Mouse (Mus musculus) embryonic facial prominence, embryonic 14.5 days (tissue): ENCODE data around the gene Tubgcp4. TPM values are rescaled to one million over a fixed set of nuclear protein-coding genes. Genes with fewer than 3 reads are reported as not detected.
"Not testable (repeated sequence)": the region's sequence is repeated elsewhere in the genome, so short reads cannot be mapped to it uniquely, and the experiment has no call there.

Experiments used
- ATAC-seq: fragments of 200-750 bp; cut with Nextera tagmentation; 2 replicates; pipeline ENCODE4 v1.8.0; 2017; ENCODE audit warnings: low read depth, moderate number of reproducible peaks, moderate TSS enrichment
- DNase-seq: peaks from one replicate; pipeline ENCODE4 v3.0.0-alpha.2; 2015; ENCODE audit warnings: low spot score
- H3K27ac ChIP-seq: fragments of 300-500 bp; sonication (generic); replicated peaks from 2 replicates; pipeline ENCODE4 v1.5.1; 2014; ENCODE audit warnings: low read depth, mild to moderate bottlenecking, low read length, moderate library complexity
- H3K27me3 ChIP-seq: fragments of 300-500 bp; sonication (generic); replicated peaks from 2 replicates; pipeline ENCODE4 v1.6.1; 2014; ENCODE audit warnings: low read length; ENCODE audit not compliant: control insufficient read depth, insufficient read depth
- H3K36me3 ChIP-seq: fragments of 300-500 bp; sonication (generic); 2 replicates; pipeline ENCODE4 v1.6.1; 2014; ENCODE audit warnings: low read length, mixed read lengths; ENCODE audit not compliant: control insufficient read depth, insufficient read depth
- H3K4me1 ChIP-seq: fragments of 300-500 bp; sonication (generic); 2 replicates; pipeline ENCODE4 v1.6.1; 2014; ENCODE audit warnings: antibody characterized with exemption, low read length; ENCODE audit not compliant: control insufficient read depth, insufficient read depth
- H3K4me2 ChIP-seq: fragments of 300-500 bp; sonication (generic); 2 replicates; pipeline ENCODE4 v1.6.1; 2014; ENCODE audit warnings: low read depth, mild to moderate bottlenecking, low read length, moderate library complexity, mixed read lengths
- H3K4me3 ChIP-seq: fragments of 300-500 bp; sonication (generic); 2 replicates; pipeline ENCODE4 v1.5.1; 2014; ENCODE audit warnings: low read depth, mild to moderate bottlenecking, low read length
- H3K9ac ChIP-seq: fragments of 300-500 bp; sonication (generic); 2 replicates; pipeline ENCODE4 v1.6.1; 2014; ENCODE audit warnings: low read depth, mild to moderate bottlenecking, low read length, moderate library complexity, mixed read lengths
- H3K9me3 ChIP-seq: fragments of 300-500 bp; sonication (generic); 2 replicates; pipeline ENCODE4 v1.6.1; 2016; ENCODE audit warnings: low read length; ENCODE audit not compliant: control insufficient read depth
- WGBS: fragments of 180-500 bp; shearing (Covaris S2); extraction: QIAGEN DNeasy Blood & Tissue Kit; methylation state at CpG from one replicate; pipeline ENCODE4 v1.1.7; 2014; 5-methylcytosine and 5-hydroxymethylcytosine counted together
- polyA plus RNA-seq: library from polyadenylated mRNA; unstranded; fragments of >200 nt; fragmentation: Nextera tagmentation; extraction: Ambion mirVana; gene quantifications from 2 replicates; pipeline ENCODE4 v1.2.1, GENCODE M21; 2014

Tubgcp4 gene
- polyA plus RNA-seq = 39.5 and 41.6 TPM in 2 replicates

DNA sequence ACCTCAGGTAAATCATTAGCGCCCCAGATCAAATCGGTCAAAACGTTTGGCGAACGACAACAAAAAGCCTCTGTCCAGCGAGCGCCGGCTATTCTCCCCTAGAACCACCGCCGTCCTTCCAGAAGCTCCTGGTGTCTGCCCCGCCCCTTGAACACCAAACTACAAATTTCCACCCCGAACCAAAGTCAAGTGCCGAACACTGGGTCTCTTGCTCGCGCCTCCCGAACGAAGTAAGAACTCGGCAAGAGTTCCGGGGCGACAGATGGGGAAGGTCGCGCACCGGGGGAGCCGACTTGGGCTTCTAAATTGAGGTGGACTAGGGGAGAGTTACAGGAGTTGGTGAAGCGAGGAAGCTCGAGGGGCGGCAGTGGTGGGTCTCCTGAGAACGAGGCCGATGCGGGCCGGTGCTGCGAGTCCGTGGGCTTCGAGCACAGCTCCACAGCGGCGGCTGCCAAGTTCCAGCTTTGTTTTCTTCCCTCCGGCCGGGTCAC, at the start of gene Tubgcp4:
Gene Tubgcp4 (plus strand): TSS at position 174 of the 491 bp plus-strand sequence.
- Histone ChIP-seq H3K36me3 (peaks cover 36% of the 10 kb centered on the region), H3K27me3 (no peaks in the 10 kb centered on the region), H3K4me2 (peak within 1 kb of the TSS; percentile 78), H3K27ac (peak within 1 kb of the TSS; percentile 81), H3K9ac (peak within 1 kb of the TSS; percentile 86), H3K4me1 (peaks cover 19% of the 10 kb centered on the region), H3K4me3 (peak within 1 kb of the TSS; percentile 87), H3K9me3 (no peaks in the 10 kb centered on the region)
- WGBS = under 1% methylated on average over 34 of the region's 38 CpGs
- ATAC-seq (peak; percentile 43), DNase-seq (peak; percentile 44)

DNA sequence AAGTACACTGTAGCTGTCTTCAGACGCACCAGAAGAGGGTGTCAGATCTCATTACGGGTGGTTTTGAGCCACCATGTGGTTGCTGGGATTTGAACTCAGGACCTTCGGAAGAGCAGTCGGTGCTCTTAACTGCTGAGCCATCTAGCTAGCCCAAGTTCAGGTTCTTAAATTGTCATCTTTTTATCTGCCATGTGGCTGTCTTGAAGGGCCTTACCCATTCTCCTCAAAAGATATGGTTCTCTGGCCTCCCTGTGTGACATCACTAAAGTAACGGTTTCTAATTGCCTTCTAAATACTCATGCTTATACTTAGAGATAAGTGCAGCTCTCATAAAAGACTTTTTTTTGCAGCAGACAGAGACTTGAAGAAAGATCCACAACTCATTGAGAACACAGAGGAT, 44.2 kb upstream of the Tubgcp4 start:
- not testable (repeated sequence) for H3K4me2 ChIP-seq, H3K9me3 ChIP-seq, H3K4me1 ChIP-seq, H3K4me3 ChIP-seq, H3K36me3 ChIP-seq, DNase-seq, ATAC-seq, H3K9ac ChIP-seq, H3K27me3 ChIP-seq, H3K27ac ChIP-seq
- WGBS = 90% methylated on average over 5 of the region's 5 CpGs

DNA sequence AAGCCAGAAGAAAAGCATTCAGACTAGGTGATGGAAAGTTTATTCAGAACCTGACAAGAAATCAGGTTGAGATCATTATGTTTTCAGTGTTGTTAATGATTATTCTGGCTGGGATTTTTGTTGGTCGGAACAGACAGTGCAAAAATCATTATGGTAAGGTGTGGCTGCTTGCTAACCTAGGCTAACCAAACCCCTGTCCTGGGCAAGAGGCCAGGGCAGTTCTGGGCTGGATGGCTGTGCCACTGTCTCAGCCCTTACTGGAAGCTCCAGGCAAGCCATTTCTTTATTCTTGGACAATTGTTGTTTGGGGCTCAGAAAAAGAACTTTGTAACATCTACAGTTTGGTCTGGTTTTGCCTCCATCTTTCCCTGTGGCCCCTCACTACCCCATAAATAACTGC, 42.9 kb upstream of the Tubgcp4 start:
- WGBS = 67% methylated on average over 1 of the region's 1 CpGs
- ATAC-seq = no peak
- no peaks in the 10 kb centered on the region for H3K27me3 ChIP-seq

DNA sequence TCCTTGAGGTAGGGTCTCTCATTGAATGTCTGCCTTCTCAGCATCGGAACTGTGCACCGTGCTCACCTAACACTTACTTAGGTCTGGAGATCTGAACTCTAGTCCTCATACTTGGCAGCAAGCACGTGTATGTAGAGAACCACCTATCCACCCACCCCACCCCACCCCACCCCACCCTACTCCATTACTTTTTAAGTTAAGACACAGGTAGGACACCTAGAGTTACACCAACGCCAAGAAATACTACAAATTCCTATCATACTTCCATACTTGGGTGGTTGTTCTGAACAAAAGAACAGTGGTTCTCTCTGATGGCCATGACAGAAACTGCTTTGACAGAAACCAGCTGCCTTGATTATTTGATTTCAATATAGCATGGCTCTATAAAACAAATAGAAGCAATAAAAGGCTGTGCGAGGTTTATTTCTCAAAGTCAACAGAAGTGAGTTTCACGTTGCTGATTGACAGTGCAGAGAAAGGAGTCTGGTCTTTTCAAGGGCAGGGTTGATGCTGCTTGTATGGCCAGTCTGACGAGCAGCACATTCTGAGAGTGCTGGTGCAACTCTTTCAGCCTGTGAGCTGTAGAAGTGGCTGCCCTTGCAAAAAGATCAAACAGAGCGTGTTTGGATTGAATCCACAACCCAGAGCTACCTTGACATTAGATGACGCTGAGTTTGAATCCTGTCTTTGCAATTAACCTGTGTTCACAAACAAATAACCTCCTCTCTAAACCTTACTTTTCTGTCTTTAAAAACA, 41.4 kb upstream of the Tubgcp4 start:
- ATAC-seq (no peak; the same call in 1 of the 2 replicates), DNase-seq (peak; percentile 10)
- Histone ChIP-seq H3K9ac (no peak overlapping the region), H3K4me1 (no peaks in the 10 kb centered on the region), H3K36me3 (no peaks in the 10 kb centered on the region), H3K9me3 (no peaks in the 10 kb centered on the region), H3K4me3 (no peak overlapping the region), H3K27ac (no peak overlapping the region), H3K4me2 (no peak overlapping the region), H3K27me3 (no peaks in the 10 kb centered on the region)
- WGBS = 62% methylated on average over 9 of the region's 9 CpGs

More for the DNA sequence above, 42.9 kb upstream of the Tubgcp4 start:
- Histone ChIP-seq H3K36me3 (no peaks in the 10 kb centered on the region), H3K9ac (no peak overlapping the region), H3K4me2 (no peak overlapping the region), H3K4me3 (no peak overlapping the region), H3K27ac (no peak overlapping the region), H3K4me1 (no peaks in the 10 kb centered on the region), H3K9me3 (no peaks in the 10 kb centered on the region)
- DNase-seq = no peak

DNA sequence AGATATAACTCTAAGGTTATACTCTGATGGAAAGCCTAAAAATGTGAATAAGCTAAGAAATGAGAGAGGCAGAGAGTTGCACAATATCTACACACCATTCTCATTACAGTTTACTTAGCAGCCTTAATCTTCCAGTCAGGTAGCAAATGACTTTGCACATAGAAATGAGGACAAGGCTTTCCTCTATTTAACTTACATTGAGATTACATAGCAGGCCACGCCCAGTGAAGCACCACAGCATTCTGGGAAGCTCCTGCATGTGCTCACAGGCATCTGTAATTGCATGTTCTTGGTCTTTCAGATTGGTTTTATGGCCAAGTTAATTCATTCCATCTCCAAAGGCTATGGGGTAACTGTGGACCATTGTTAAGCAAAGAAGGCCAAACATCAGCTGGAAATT, 37.6 kb upstream of the Tubgcp4 start:
- Histone ChIP-seq H3K9me3 (no peaks in the 10 kb centered on the region), H3K27ac (no peak overlapping the region), H3K36me3 (peaks cover 5% of the 10 kb centered on the region; the same call in 1 of the 2 replicates), H3K4me1 (no peaks in the 10 kb centered on the region; the same call in 1 of the 2 replicates), H3K9ac (no peak overlapping the region), H3K27me3 (no peaks in the 10 kb centered on the region), H3K4me2 (no peak overlapping the region), H3K4me3 (no peak overlapping the region)
- no peak for DNase-seq
- 90% methylated on average over 1 of the region's 1 CpGs for WGBS
- ATAC-seq = no peak

DNA sequence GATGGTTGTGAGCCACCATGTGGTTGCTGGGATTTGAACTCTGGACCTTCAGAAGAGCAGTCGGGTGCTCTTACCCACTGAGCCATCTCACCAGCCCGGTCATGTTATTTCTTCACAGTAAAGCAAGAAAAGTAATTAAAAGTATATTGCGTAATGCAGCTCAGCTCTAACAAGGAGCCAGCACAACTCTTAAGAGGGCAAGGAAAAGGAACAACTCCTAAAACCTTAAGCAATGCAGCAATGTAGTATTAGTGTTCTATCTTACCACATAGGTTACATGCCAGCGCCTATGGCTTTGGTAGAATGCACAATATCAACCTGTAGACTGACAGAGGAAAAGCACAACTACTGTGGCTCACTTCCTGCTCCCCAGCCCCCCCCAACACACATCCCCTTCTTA, 33.1 kb upstream of the Tubgcp4 start:
- over 99% methylated on average over 4 of the region's 4 CpGs for WGBS
- ATAC-seq = no peak

DNA sequence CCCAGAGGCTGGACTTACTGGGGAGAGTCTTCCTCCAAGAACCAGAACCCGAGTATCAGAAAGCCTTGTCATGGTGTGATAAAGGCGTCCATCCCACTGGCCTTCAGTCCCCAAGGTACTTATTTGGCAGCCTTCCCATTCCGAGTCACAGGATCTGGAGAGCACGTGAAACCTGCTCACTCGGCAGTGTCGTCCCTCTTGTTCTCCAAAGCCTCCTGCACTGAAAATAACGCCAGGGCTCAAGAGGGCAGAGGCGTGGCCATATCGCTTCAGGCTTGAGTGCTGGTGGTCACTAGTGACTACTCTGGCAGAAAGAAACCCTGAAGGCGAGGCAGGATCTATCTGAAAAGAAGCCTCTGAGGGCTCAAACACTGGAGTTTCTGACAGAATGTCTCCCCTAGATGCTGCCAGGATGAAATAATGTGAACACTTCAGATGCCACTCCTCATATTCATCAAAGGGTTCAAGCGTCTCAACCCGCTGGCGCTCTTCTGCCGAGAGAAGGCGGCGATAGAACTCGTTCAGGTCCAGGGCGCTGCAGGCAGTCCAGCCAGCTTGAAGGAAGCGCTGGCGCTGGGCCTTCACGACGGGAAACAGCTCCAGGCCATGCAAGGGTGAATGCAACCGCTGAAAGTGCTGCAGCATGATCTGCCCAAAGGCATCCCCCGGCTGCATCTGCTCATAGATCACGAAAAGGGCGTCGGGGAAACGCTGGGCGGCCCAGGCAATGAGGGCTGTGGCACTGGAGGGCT, 31.0 kb upstream of the Tubgcp4 start:
- Histone ChIP-seq H3K36me3 (peaks cover 31% of the 10 kb centered on the region), H3K27ac (peak overlapping the region; percentile 99), H3K9me3 (0 out of 2 replicates have a peak, but pooled peaks cover 8% of the 10 kb centered on the region), H3K4me3 (peak overlapping the region; percentile 72), H3K4me1 (peaks cover 14% of the 10 kb centered on the region), H3K27me3 (no peaks in the 10 kb centered on the region), H3K9ac (peak overlapping the region; percentile 92), H3K4me2 (peak overlapping the region; percentile 95)
- 55% methylated on average over 29 of the region's 29 CpGs for WGBS
- peak; percentile 45 for DNase-seq
- ATAC-seq = 0 out of 2 replicates have a peak, but pooled peaks have one; percentile 3

More for the DNA sequence above, 33.1 kb upstream of the Tubgcp4 start:
- DNase-seq = no peak
- Histone ChIP-seq H3K36me3 (peaks cover 17% of the 10 kb centered on the region; the same call in 1 of the 2 replicates), H3K27ac (no peak overlapping the region), H3K9me3 (0 out of 2 replicates have a peak, but pooled peaks cover 8% of the 10 kb centered on the region), H3K27me3 (no peaks in the 10 kb centered on the region), H3K4me2 (no peak overlapping the region), H3K9ac (no peak overlapping the region), H3K4me1 (peaks cover 14% of the 10 kb centered on the region), H3K4me3 (no peak overlapping the region)

DNA sequence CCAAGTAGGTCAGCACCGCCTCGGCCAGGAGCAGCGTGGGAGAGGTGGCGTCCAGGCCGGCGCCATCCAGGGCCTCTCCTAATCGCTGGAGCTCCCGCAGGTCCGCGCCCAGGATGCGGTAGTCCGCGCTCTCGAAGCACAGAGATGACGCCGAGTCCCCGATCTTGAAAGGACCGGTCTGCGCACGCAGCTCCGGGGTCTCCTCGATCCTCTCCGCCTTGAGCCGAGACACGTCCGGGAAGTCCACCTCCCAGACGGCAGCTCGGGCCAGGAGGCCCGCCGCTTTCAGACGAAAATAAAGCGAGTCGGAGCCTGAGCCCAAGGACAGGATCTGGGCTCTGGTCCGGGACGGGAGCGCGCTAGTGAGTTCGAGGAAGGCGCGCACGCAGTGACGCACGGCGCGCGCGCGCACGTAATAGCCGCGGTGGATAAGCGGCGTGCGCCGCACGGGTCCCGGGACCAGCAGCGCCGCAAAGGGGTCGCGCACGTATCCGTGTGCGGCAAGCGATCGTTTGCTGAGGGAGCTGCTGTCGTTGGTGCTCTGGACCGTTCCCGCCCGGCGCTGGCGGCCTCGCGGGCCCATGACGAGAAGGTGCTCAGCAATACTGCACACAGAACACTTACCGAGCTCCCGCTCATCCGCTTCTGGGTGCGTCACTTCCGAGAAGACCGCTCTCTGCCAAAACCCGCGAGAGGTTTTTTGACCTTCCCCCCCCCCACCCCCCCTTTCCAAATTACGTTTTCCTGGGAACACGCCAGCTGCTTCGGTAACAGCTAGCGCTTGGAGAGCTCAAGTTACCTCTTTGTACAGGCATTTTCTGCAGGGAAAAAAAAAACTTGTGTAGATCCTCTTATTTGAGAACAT, 30.2 kb upstream of the Tubgcp4 start, which contains the start of the genes Adal and Lcmt2:
Gene Adal (plus strand): TSS at position 411 of the 865 bp plus-strand sequence.
Gene Lcmt2 (minus strand): TSS at position 636 of the 865 bp plus-strand sequence.
- peak within 1 kb of the TSS; percentile 95 for H3K4me2 ChIP-seq
- ATAC-seq (peak; percentile 95), DNase-seq (peak; percentile 97)
- H3K27ac ChIP-seq = peak within 1 kb of the TSS; percentile 99
- under 1% methylated on average over 49 of the region's 87 CpGs for WGBS
- H3K9me3 ChIP-seq = 0 out of 2 replicates have a peak, but pooled peaks cover 8% of the 10 kb centered on the region
- H3K36me3 ChIP-seq = peaks cover 34% of the 10 kb centered on the region
- peak within 1 kb of the TSS; percentile 92 for H3K9ac ChIP-seq
- H3K4me1 ChIP-seq = peaks cover 14% of the 10 kb centered on the region
- H3K4me3 ChIP-seq = peak within 1 kb of the TSS; percentile 72
- no peaks in the 10 kb centered on the region for H3K27me3 ChIP-seq
